Mouse (Mus musculus) hindbrain, embryonic 16.5 days (tissue): ENCODE measurements around the gene Slfn5. TPM values are rescaled to one million over a fixed set of nuclear protein-coding genes. Genes with fewer than 3 reads are reported as not detected.
A peak's percentile ranks its signal among the peaks of the same experiment; 100 is the strongest.
"Not testable (repeated sequence)": the region's sequence is repeated elsewhere in the genome, so short reads cannot be mapped to it uniquely, and the experiment has no call there.

ENCODE experiments used
- ATAC-seq: fragments of 200-750 bp; cut with Nextera tagmentation; 2 replicates; pipeline ENCODE4 v1.8.0; 2017; ENCODE audit warnings: moderate TSS enrichment, moderate library complexity
- H3K27ac ChIP-seq: fragments of 300-500 bp; sonication (generic); 2 replicates; pipeline ENCODE4 v1.5.1; 2014; ENCODE audit warnings: low read depth, mild to moderate bottlenecking, control low read depth, low read length, moderate library complexity
- H3K27me3 ChIP-seq: fragments of 300-500 bp; sonication (generic); replicated peaks from 2 replicates; pipeline ENCODE4 v1.6.1; 2014; ENCODE audit warnings: low read length; ENCODE audit not compliant: control insufficient read depth, insufficient read depth
- H3K36me3 ChIP-seq: fragments of 300-500 bp; sonication (generic); 2 replicates; pipeline ENCODE4 v1.6.1; 2014; ENCODE audit warnings: mild to moderate bottlenecking, low read length, moderate library complexity, mixed read lengths; ENCODE audit not compliant: control insufficient read depth, insufficient read depth
- H3K4me1 ChIP-seq: fragments of 300-500 bp; sonication (generic); 2 replicates; pipeline ENCODE4 v1.6.1; 2014; ENCODE audit warnings: low read depth, low read length; ENCODE audit not compliant: control insufficient read depth, insufficient read depth
- H3K4me2 ChIP-seq: fragments of 300-500 bp; sonication (generic); 2 replicates; pipeline ENCODE4 v1.6.1; 2014; ENCODE audit warnings: mild to moderate bottlenecking, low read length, control low read depth, moderate library complexity
- H3K4me3 ChIP-seq: fragments of 300-500 bp; sonication (generic); 2 replicates; pipeline ENCODE4 v1.5.1; 2014; ENCODE audit warnings: mild to moderate bottlenecking, low read length, control low read depth, moderate library complexity
- H3K9ac ChIP-seq: fragments of 300-500 bp; sonication (generic); 2 replicates; pipeline ENCODE4 v1.6.1; 2014; ENCODE audit warnings: low read depth, mild to moderate bottlenecking, control low read depth, low read length, moderate library complexity
- H3K9me3 ChIP-seq: fragments of 300-500 bp; sonication (generic); 2 replicates; pipeline ENCODE4 v1.6.1; 2014; ENCODE audit warnings: mild to moderate bottlenecking, low read length, moderate library complexity; ENCODE audit not compliant: control insufficient read depth
- WGBS: fragments of 180-500 bp; shearing (Covaris S2); extraction: QIAGEN DNeasy Blood & Tissue Kit; methylation state at CpG from one replicate; pipeline ENCODE4 v1.1.7; 2014; 5-methylcytosine and 5-hydroxymethylcytosine counted together
- microRNA-seq: library from miRNA; unstranded; fragments of <30 nt; microRNA quantifications from one replicate; pipeline ENCODE4, GENCODE M21; 2017
- polyA plus RNA-seq: library from polyadenylated mRNA; unstranded; fragments of >200 nt; fragmentation: Nextera tagmentation; extraction: Ambion mirVana; gene quantifications from 2 replicates; pipeline ENCODE4 v1.2.1, GENCODE M21; 2015

Slfn5 gene
- polyA plus RNA-seq, 1 experiment from 2014 or later, result 1.9 TPM

DNA sequence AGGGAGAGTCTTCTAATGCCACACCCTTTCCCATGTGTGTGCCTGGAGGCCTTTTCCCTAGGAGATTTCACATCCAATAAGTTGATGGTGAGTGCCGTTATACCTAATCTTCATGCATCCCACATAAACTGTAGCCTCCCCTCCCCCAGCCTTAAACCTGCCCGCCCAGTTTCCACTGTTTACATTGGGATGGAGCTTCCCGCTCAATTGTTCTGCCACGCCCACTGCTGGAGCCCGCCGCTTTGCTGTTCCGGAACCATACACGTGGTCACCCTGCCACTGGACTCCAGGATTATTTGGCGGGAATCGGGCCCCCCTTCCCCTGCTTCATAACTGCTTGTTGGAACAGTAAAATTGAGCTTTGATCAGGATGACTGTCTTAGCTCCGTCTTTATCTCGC is 38.2 kb downstream of the Slfn5 start:
- 45% methylated on average over 12 of the region's 12 CpGs for WGBS
- H3K4me1 ChIP-seq, result peaks cover 3% of the 10 kb centered on the region
- H3K9ac ChIP-seq, result no peak overlapping the region
- H3K27me3 ChIP-seq, result no peaks in the 10 kb centered on the region
- no peaks in the 10 kb centered on the region for H3K9me3 ChIP-seq
- no peak overlapping the region for H3K4me3 ChIP-seq
- no peak overlapping the region for H3K27ac ChIP-seq
- H3K4me2 ChIP-seq, result peak overlapping the region; percentile 25
- H3K36me3 ChIP-seq, result no peaks in the 10 kb centered on the region
- ATAC-seq, result no peak

DNA sequence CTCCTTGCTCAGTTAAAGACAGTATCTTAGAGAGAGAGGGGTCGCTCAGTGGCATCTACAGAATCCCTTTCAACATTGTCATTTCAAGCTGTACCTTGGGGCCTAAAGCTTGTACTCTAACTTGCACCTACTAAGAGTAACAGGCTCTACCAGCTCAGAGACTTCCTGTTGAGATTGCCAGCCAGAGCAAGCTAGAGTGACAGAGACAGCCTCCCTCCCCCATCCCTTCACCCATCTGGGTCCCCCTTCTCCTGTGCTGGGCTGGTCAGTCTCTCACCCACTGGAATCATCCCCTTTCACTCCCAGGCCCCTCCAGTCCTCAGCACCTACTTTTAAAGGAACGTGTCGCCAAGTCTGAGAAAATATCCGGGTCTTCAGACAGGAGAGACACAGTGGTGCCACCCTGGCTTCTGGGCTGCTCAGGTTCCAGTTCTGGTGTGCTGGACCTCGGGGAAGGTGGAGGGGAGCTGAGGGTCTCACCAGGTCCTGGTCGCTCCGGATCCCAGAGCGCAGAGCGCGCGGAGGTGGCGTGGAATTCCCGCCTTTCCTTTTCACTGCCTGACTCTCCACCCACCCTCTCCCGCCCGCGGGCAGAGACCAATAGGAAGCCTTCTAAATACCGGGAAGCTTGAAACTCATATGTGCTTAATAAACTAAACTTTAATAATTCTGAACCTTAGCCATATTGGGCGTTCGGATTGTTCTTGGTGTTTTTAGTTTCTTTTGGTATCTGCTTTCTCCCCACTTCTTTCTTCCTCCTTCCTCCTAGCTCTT is 39.6 kb downstream of the Slfn5 start:
- H3K4me1 ChIP-seq, H3K36me3 ChIP-seq, H3K27ac ChIP-seq, ATAC-seq, H3K9me3 ChIP-seq, H3K27me3 ChIP-seq: not testable (repeated sequence)
- Histone ChIP-seq H3K9ac (peak overlapping the region; percentile 59; the same call in 1 of the 2 replicates), H3K4me2 (peak overlapping the region; percentile 70), H3K4me3 (peak overlapping the region; percentile 44)
- WGBS, result 11% methylated on average over 19 of the region's 19 CpGs

DNA sequence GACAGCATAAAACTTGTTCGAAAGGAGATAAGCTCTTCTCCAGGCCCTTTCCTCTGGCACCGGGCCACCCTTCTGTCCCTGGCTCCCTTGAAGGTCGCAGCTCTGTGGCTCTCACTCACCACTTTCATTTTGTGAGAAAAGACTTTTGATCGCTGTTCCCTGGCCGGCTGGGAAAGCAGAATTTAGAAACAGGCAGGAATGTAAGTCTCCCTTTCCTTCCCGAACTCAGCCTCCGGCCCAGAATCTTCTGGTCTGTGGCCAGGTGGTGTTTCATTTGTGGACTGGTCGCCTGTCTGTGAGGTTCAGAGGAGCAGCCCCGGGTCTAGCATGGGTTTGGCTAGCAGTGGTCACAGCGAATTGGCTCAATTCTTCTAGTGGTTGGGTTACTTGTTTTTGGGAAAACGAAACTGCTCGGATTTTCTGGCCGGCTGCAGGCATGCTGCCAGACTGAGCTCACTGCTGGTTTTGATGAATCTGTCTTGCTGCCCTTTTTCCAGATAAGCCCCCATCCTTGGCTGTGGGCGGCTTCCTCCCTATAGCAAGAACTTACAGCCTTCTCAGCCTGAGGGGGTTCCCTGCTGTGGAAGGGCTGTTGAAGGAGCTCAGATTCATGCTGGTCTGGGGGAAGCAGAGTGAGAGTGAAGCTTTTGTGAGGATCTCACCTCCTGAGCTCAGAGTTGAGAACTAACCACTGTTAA is 40.5 kb downstream of the Slfn5 start, which contains the start of gene Slfn9:
Slfn9 (minus strand) TSS at position 362 of the 698 bp plus-strand sequence.
- WGBS, result 10% methylated on average over 14 of the region's 14 CpGs

GRCm38 (mm10) chr11:83013356-83013755 is 62.2 kb downstream of the Slfn5 start:
- Histone ChIP-seq H3K4me1 (no peaks in the 10 kb centered on the region), H3K27me3 (no peaks in the 10 kb centered on the region), H3K9me3 (no peaks in the 10 kb centered on the region), H3K4me3 (no peak overlapping the region), H3K4me2 (no peak overlapping the region), H3K36me3 (no peaks in the 10 kb centered on the region), H3K9ac (no peak overlapping the region), H3K27ac (no peak overlapping the region)
- no peak for ATAC-seq
- 73% methylated on average over 1 of the region's 1 CpGs for WGBS

More for the DNA sequence above, 40.5 kb downstream of the Slfn5 start, which contains the start of gene Slfn9:
- Histone ChIP-seq H3K4me3 (peak within 1 kb of the TSS; percentile 44), H3K27ac (peak within 1 kb of the TSS; percentile 44; the same call in 1 of the 2 replicates), H3K4me2 (peak within 1 kb of the TSS; percentile 70), H3K9me3 (no peaks in the 10 kb centered on the region), H3K4me1 (peaks cover 3% of the 10 kb centered on the region), H3K9ac (peak within 1 kb of the TSS; percentile 59), H3K27me3 (no peaks in the 10 kb centered on the region), H3K36me3 (no peaks in the 10 kb centered on the region)
- ATAC-seq, result no peak

Small RNAs within 50 kb of the gene (microRNA-seq; reads per million reads assigned to microRNA genes)
- gene Mir7679, result not detected

Other genes with a start within 250 kb of the Slfn5 start
- gene Cct6b, start 187.0 kb upstream of the Slfn5 start, polyA plus RNA-seq, result 0.20 and 0.49 TPM in 2 replicates
- gene Zfp830, start 187.0 kb upstream of the Slfn5 start, polyA plus RNA-seq, result 27.5 and 27.9 TPM in 2 replicates
- 20.9 and 22.1 TPM in 2 replicates for gene Lig3, start 170.2 kb upstream of the Slfn5 start, polyA plus RNA-seq
- 3.7 and 3.9 TPM in 2 replicates for gene Rffl, start 80.1 kb upstream of the Slfn5 start, polyA plus RNA-seq
- gene Rad51d, start 60.7 kb upstream of the Slfn5 start, polyA plus RNA-seq, result 11.9 and 12.9 TPM in 2 replicates
- gene Fndc8, start 59.2 kb upstream of the Slfn5 start, polyA plus RNA-seq, result 0.51 and 0.99 TPM in 2 replicates
- gene Nle1, start 42.9 kb upstream of the Slfn5 start, polyA plus RNA-seq, result 30.3 and 31.1 TPM in 2 replicates
- 1.4 and 3.3 TPM in 2 replicates for gene Unc45b, start 40.8 kb upstream of the Slfn5 start, polyA plus RNA-seq
- gene Slfn9, start 40.5 kb downstream of the Slfn5 start, polyA plus RNA-seq, result 2.1 and 2.7 TPM in 2 replicates
- 0.14 and 0.37 TPM in 2 replicates for gene Slfn8, start 69.5 kb downstream of the Slfn5 start, polyA plus RNA-seq
- 1.3 TPM in 2 replicates for gene Slfn2, start 113.8 kb downstream of the Slfn5 start, polyA plus RNA-seq
- gene Slfn1, start 165.5 kb downstream of the Slfn5 start, polyA plus RNA-seq, result 0.08 TPM in 1 of 2 replicates, not detected in the other
- not detected in 2 replicates for gene Slfn4, start 223.8 kb downstream of the Slfn5 start, polyA plus RNA-seq
- 0.18 and 0.52 TPM in 2 replicates for gene Slfn3, start 240.0 kb downstream of the Slfn5 start, polyA plus RNA-seq